Mouse (Mus musculus): ENCODE results near the gene Fam89b. TPM values are rescaled to one million over a fixed set of nuclear protein-coding genes. Genes with fewer than 3 reads are reported as not detected.
A peak's percentile ranks its signal among the peaks of the same experiment; 100 is the strongest.

Gene Fam89b
- 10 to 100 TPM; 38.7 to 39.2 TPM for total RNA-seq (2021)
- long read RNA-seq, experiment 1, transcript Fam89b-201 (2 exons, 1,197 nt): major isoform, 23 of 36 reads
- long read RNA-seq, experiment 1, transcript Fam89b-202 (2 exons, 1,189 nt): minor isoform, 6 of 36 reads
- long read RNA-seq, experiment 1, transcript Fam89b-203 (2 exons, 1,160 nt): minor isoform, 6 of 36 reads
- long read RNA-seq, experiment 1, partial matches to known transcripts: 0 of 36 reads
- long read RNA-seq, experiment 1, other reads (novel, unspliced or antisense): 1 of 36 reads
- long read RNA-seq, experiment 2, transcript Fam89b-201 (2 exons, 1,197 nt): major isoform, 19 of 26 reads
- long read RNA-seq, experiment 2, partial matches to known transcripts: 0 of 26 reads
- long read RNA-seq, experiment 2, other reads (novel, unspliced or antisense): 0 of 26 reads

- DNase-seq (ENCODE audit: low spot score in 2 of 2): peak; percentile 73 to 81
- intact Hi-C loops (cut with DNase I): loop anchor here (5.0 kb wide), 1 partner anchor 43 kb away; the partner anchor contains the start of gene Scyl1
Observed at GRCm38 (mm10) chr19:5729444-5729815, at the start of gene Fam89b. Fam89b (minus strand) TSS chr19:5729653.

GRCm38 (mm10) chr19:5778312-5778711 lies 48.9 kb upstream of the Fam89b start:
- intact Hi-C loops (cut with DNase I): no loop called here

GRCm38 (mm10) chr19:5777387-5778032 lies 48.1 kb upstream of the Fam89b start:
- DNase-seq (ENCODE audit: low spot score in 2 of 2): no peak
- intact Hi-C loops (cut with DNase I): no loop called here

More at GRCm38 (mm10) chr19:5778312-5778711, 48.9 kb upstream of the Fam89b start:
- DNase-seq (ENCODE audit: low spot score in 2 of 2): no peak

DNA sequence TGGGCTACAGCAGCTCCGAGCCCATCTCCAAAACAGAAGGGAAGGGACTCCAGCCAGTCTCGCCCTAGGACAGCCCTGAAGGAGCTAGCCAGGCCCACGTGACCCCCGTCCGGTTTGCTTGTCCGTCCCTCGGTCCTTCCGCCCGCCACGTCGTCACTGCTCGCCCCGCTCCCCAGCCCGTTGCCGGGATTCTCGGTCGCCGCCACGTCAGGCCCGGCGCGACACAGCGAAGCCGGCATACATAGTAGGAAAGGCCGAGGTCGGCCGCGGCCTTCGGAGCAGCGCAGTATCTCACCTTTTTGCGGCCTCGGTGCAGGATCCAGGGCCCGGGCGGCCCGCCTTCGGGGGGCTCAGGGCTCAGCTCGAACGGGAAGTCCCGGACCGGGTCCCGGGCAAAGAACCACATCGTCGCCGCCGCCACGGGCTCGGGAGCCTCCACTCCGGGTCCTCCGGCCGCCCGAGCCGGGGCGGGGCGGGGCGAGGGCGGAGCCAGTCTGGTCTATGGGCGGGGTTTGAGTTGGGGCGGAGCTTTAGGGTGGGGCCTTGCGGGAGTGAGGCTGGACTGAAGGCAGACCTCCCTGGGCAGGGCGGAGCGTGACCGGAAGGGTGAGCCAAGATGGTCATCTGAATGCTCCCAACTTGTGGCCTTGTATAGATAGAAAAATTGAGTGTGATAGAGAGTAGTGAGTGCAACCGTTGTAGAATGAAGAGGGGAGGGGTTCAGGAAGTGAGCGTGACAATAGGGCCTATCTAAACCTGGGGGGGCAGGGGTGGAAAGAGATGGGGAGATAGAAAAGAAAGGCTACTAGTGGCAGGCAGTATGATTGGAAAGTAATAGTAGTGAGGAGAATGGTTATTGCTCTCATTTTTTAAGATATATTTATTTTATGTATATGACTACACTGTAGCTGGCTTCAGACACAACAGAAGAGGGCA lies 41.7 kb upstream of the Fam89b start, which contains the start of gene Scyl1:
Scyl1 (minus strand) TSS at position 495 of the 936 bp plus-strand sequence.
- intact Hi-C loops (cut with DNase I): loop anchor here (5.0 kb wide), 1 partner anchor 44 kb away; the partner anchor contains the start of genes Ehbp1l1 and Fam89b
- peak; percentile 87 to 89 for DNase-seq (ENCODE audit: low spot score in 2 of 2)

DNA sequence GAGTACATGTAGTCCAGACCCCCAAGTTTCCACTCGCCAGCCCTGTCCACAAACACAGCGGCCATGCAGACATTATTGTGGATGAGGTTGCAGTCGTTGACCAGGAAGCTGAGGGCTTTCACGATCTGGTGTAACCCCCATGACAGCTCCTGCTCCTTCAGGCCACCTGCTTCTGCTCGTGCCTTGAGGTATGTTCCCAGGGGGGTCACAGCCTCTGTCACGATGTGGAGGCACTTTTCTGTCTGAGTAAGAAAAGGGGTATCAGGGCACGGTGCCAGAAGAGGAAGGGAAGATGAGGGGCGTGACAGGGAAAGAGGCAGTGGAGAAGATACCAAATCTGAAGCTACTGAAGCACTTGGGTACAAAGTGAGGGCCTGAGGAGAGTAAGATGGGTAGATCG lies 40.9 kb upstream of the Fam89b start:
- no peak for DNase-seq (ENCODE audit: low spot score in 2 of 2)

GRCm38 (mm10) chr19:5767271-5767670 lies 37.8 kb upstream of the Fam89b start:
- DNase-seq (ENCODE audit: low spot score in 2 of 2): no peak
- intact Hi-C loops (cut with DNase I): no loop called here

More for the DNA sequence above, 40.9 kb upstream of the Fam89b start:
- intact Hi-C loops (cut with DNase I): loop anchor here (5.0 kb wide), 1 partner anchor 43 kb away; the partner anchor contains the start of genes Ehbp1l1 and Fam89b

- DNase-seq (ENCODE audit: low spot score in 2 of 2): no peak
- intact Hi-C loops (cut with DNase I): no loop called here
Observed at GRCm38 (mm10) chr19:5763163-5763562, 33.7 kb upstream of the Fam89b start.

DNA sequence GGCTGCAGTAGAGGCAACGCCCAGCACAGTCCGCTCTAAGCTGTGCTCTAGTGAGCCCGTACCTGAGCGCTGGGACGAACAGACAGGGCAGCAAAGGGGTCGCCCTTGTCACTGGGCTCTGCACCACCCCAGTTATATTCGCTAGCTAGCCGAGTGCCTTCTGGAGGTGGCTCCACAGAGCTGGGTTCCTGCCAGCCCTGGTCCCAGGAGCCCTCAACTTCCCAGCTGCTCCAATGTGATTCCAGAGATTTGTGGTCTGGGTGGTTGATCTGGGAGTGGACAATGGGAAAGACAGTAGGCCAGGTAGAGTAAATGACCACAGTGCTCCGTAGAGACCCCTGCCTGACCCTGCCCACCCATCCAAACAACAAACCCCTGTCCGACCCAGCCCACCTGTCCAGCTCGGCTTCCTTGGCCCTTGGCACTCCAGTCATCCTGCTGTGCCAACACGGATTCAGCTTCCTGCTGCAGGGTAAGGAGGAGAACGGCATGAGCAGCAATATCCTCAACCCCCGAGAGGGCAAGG lies 29.5 kb upstream of the Fam89b start:
- DNase-seq (ENCODE audit: low spot score in 2 of 2): no peak
- intact Hi-C loops (cut with DNase I): no loop called here

- intact Hi-C loops (cut with DNase I): no loop called here
Observed at GRCm38 (mm10) chr19:5756991-5757636, 27.7 kb upstream of the Fam89b start.

DNA sequence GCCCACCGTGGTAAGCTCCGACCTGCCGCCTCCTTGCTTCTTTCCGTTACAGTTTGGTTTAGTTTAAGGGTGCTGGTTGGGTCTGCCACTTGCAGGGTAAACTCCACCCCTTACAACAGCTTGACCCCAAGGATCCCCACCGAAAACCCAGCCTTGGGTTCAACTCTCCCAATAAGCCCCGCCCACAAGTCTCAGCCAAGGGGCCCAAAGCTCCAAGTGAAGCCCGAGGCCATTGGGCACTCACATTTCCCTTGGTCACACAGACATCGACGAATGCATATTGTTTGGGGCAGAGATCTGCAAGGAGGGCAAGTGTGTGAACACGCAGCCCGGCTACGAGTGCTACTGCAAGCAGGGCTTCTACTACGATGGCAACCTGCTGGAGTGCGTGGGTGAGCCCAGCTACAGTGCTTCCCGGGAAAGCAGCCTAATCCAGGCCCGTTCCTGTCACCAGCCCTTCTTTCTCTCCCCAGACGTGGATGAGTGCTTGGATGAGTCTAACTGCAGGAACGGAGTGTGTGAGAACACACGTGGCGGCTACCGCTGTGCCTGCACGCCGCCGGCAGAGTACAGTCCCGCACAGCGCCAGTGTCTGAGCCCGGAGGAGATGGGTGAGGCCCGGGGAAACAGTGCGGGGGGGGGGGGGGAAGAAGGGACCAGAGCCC lies 27.0 kb upstream of the Fam89b start:
- peak; percentile 85 to 95 for DNase-seq (ENCODE audit: low spot score in 2 of 2)
- intact Hi-C loops (cut with DNase I): no loop called here

More at GRCm38 (mm10) chr19:5756991-5757636, 27.7 kb upstream of the Fam89b start:
- DNase-seq (ENCODE audit: low spot score in 2 of 2): no peak

GRCm38 (mm10) chr19:5751742-5752141 lies 22.3 kb upstream of the Fam89b start:
- no peak for DNase-seq (ENCODE audit: low spot score in 2 of 2)
- intact Hi-C loops (cut with DNase I): no loop called here

- no peak for DNase-seq (ENCODE audit: low spot score in 2 of 2)
- intact Hi-C loops (cut with DNase I): no loop called here
Observed at GRCm38 (mm10) chr19:5750951-5751350, 21.5 kb upstream of the Fam89b start.

- intact Hi-C loops (cut with DNase I): no loop called here
- DNase-seq (ENCODE audit: low spot score in 2 of 2): no peak
Observed at GRCm38 (mm10) chr19:5749476-5749875, 20.0 kb upstream of the Fam89b start.

DNA sequence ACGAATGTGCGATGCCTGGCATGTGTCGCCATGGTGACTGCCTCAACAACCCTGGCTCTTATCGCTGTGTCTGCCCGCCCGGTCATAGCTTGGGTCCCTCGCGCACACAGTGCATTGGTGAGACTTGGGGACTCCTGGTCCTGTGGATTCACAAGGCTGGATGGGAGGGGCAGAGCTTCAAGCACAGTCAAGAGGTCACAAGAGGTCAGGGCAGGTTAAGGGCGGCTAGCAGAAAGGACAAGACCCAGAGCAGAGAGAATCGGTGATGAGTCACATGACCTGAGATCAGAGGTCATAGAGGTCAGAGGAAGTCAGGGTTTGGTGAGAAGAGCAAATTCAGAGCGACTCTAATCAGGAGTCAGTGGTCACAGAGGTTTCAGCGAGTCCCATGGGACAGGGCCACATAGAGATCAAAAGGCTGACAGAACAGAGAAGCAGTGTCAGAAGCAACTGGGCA lies 17.5 kb upstream of the Fam89b start:
- no peak for DNase-seq (ENCODE audit: low spot score in 2 of 2)
- intact Hi-C loops (cut with DNase I): no loop called here

GRCm38 (mm10) chr19:5745756-5746710 lies 16.6 kb upstream of the Fam89b start:
- DNase-seq (ENCODE audit: low spot score in 2 of 2): no peak
- intact Hi-C loops (cut with DNase I): no loop called here

DNA sequence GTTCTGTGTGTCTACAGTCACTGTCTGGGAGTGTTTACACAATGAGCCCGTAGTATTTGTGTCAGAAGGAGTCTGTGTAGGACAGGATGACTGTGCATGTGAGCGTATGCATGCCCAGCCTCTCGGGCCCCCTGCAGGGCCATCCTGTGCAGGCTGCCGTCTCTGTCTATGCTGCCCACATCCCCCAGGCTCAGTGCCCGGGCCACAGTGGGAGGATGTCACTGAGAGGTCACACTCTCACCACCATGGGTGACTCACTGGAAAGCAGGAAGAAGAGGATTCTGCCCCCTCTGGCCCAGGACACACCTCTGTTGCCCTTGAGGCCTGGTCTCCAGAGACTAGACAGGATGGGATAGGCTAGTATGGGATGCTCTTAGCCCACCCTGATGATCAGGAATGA lies 14.1 kb upstream of the Fam89b start:
- DNase-seq (ENCODE audit: low spot score in 2 of 2): no peak
- intact Hi-C loops (cut with DNase I): no loop called here

DNA sequence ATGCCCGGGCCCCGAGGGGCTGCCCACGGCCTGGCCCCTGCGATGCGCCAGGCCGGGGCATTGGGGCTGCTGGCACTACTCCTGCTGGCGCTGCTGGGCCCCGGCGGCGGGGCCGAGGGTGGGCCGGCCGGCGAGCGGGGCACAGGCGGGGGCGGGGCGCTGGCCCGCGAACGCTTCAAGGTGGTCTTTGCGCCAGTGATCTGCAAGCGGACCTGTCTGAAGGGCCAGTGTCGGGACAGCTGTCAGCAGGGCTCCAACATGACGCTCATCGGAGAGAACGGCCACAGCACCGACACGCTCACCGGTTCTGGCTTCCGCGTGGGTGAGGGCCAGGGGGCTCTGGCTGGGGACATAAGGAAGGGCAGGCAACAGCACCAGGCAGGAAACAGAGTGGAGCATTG lies 12.8 kb upstream of the Fam89b start:
- intact Hi-C loops (cut with DNase I): no loop called here
- DNase-seq (ENCODE audit: low spot score in 2 of 2): no peak
